Mouse (Mus musculus): Measurements from ENCODE around the gene Tgm7. TPM values are rescaled to one million over a fixed set of nuclear protein-coding genes. Genes with fewer than 3 reads are reported as not detected.

Tgm7 gene
- polyA plus RNA-seq, 1 experiment: not detected

DNA sequence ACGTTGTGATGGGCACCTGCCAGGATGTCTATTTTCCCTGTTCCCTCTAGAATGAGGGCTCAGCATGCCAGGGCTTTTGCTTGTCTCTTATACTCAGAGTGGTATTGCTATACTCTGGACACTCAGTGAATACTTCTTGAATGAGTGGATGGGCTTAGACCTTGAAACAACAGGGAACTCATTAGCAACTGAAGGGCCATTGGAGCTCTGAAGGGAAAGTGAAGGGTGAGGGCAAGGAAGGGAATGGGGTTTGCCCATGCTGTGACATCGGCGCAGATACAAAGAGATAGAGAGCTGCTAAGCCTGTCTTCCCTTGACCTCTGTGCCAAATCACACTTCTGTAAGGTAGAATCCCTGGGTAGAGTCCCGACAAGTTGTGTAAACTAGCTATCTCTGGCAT, 63.9 kb downstream of the Tgm7 start:
- TF ChIP-seq POLR2A (IDR thresholded peaks at IDR 0.05; ENCODE audit: insufficient read depth, low read length) (no peak), EP300 (IDR thresholded peaks at IDR 0.05; ENCODE audit: insufficient read depth, low read depth, low read length) (no peak), CTCF (IDR thresholded peaks at IDR 0.05; ENCODE audit: low read depth, low read length) (no peak)
- no peak overlapping the region for H3K9ac ChIP-seq (ENCODE audit: low read depth, poor library complexity, severe bottlenecking)
- no peaks in the 10 kb centered on the region for H3K27me3 ChIP-seq (ENCODE audit: control insufficient read depth, insufficient read depth, low read length, poor library complexity, severe bottlenecking)
- no peaks in the 10 kb centered on the region for H3K4me1 ChIP-seq (ENCODE audit: control insufficient read depth, insufficient read depth, low read length)
- no peaks in the 10 kb centered on the region for H3K9me3 ChIP-seq (replicated peaks; ENCODE audit: control insufficient read depth, insufficient read depth, low read length, poor library complexity, severe bottlenecking)
- no peak overlapping the region for H3K4me3 ChIP-seq (ENCODE audit: low read depth, low read length)
- H3K36me3 ChIP-seq (ENCODE audit: control insufficient read depth, insufficient read depth, low read length, poor library complexity, severe bottlenecking): no peaks in the 10 kb centered on the region
- H3K27ac ChIP-seq (ENCODE audit: insufficient read depth, low read length): no peak overlapping the region

Other genes with a start within 250 kb of the Tgm7 start
- gene Ubr1, start 139.1 kb downstream of the Tgm7 start, polyA plus RNA-seq (2011; ENCODE audit: insufficient read depth, insufficient read length, low read depth, missing spikeins): 29.5 and 30.6 TPM in 2 replicates
- gene Tmem62, start 132.8 kb downstream of the Tgm7 start, polyA plus RNA-seq (2011; ENCODE audit: insufficient read depth, insufficient read length, low read depth, missing spikeins): 4.0 and 9.5 TPM in 2 replicates
- gene Ccndbp1, start 101.4 kb downstream of the Tgm7 start, polyA plus RNA-seq (2011; ENCODE audit: insufficient read depth, insufficient read length, low read depth, missing spikeins): 30.9 and 33.9 TPM in 2 replicates
- gene Epb42, start 72.7 kb downstream of the Tgm7 start, polyA plus RNA-seq (2011; ENCODE audit: insufficient read depth, insufficient read length, low read depth, missing spikeins): not detected in 2 replicates
- not detected in 2 replicates for gene Tgm5, start 24.0 kb downstream of the Tgm7 start, polyA plus RNA-seq (2011; ENCODE audit: insufficient read depth, insufficient read length, low read depth, missing spikeins)
- gene Adal, start 30.6 kb upstream of the Tgm7 start, polyA plus RNA-seq (2011; ENCODE audit: insufficient read depth, insufficient read length, low read depth, missing spikeins): 11.1 and 12.2 TPM in 2 replicates
- gene Lcmt2, start 30.9 kb upstream of the Tgm7 start, polyA plus RNA-seq (2011; ENCODE audit: insufficient read depth, insufficient read length, low read depth, missing spikeins): 3.1 and 3.3 TPM in 2 replicates
- 42.5 and 52.4 TPM in 2 replicates for gene Tubgcp4, start 60.9 kb upstream of the Tgm7 start, polyA plus RNA-seq (2011; ENCODE audit: insufficient read depth, insufficient read length, low read depth, missing spikeins)
- gene Zscan29, start 61.3 kb upstream of the Tgm7 start, polyA plus RNA-seq (2011; ENCODE audit: insufficient read depth, insufficient read length, low read depth, missing spikeins): 6.1 and 6.4 TPM in 2 replicates
- 76.2 and 101 TPM in 2 replicates for gene Trp53bp1, start 161.6 kb upstream of the Tgm7 start, polyA plus RNA-seq (2011; ENCODE audit: insufficient read depth, insufficient read length, low read depth, missing spikeins)
- 5.3 and 9.2 TPM in 2 replicates for gene Map1a, start 179.8 kb upstream of the Tgm7 start, polyA plus RNA-seq (2011; ENCODE audit: insufficient read depth, insufficient read length, low read depth, missing spikeins)
- 14.9 TPM in 2 replicates for gene Ppip5k1, start 245.6 kb upstream of the Tgm7 start, polyA plus RNA-seq (2011; ENCODE audit: insufficient read depth, insufficient read length, low read depth, missing spikeins)
- 23.2 and 28.4 TPM in 2 replicates for gene Ckmt1, start 247.9 kb upstream of the Tgm7 start, polyA plus RNA-seq (2011; ENCODE audit: insufficient read depth, insufficient read length, low read depth, missing spikeins)